Mouse (Mus musculus) lung, postnatal 0 days (tissue): ENCODE results near the gene Serpinb6a. TPM values are rescaled to one million over a fixed set of nuclear protein-coding genes. Genes with fewer than 3 reads are reported as not detected.
A peak's percentile ranks its signal among the peaks of the same experiment; 100 is the strongest.

Experiments used
- ATAC-seq: fragments of 200-750 bp; cut with Nextera tagmentation; 2 replicates; pipeline ENCODE4 v1.8.0; 2017; ENCODE audit warnings: moderate library complexity
- DNase-seq: peaks from one replicate; pipeline ENCODE4 v3.0.0-alpha.2; 2016; ENCODE audit warnings: low spot score
- H3K27ac ChIP-seq: fragments of 300-500 bp; sonication (generic); 2 replicates; pipeline ENCODE4 v1.5.1; 2014; ENCODE audit warnings: antibody characterized with exemption, mild to moderate bottlenecking, low read length, mixed read lengths
- H3K27me3 ChIP-seq: fragments of 300-500 bp; sonication (generic); replicated peaks from 2 replicates; pipeline ENCODE4 v1.6.1; 2014; ENCODE audit warnings: low read length, mixed read lengths; ENCODE audit not compliant: insufficient read depth
- H3K36me3 ChIP-seq: fragments of 300-500 bp; sonication (generic); 2 replicates; pipeline ENCODE4 v1.6.1; 2014; ENCODE audit warnings: low read length, mixed read lengths; ENCODE audit not compliant: insufficient read depth
- H3K4me1 ChIP-seq: fragments of 300-500 bp; sonication (generic); 2 replicates; pipeline ENCODE4 v1.6.1; 2014; ENCODE audit warnings: antibody characterized with exemption, low read depth, low read length, mixed read lengths; ENCODE audit not compliant: insufficient read depth
- H3K4me2 ChIP-seq: fragments of 300-500 bp; sonication (generic); replicated peaks from 2 replicates; pipeline ENCODE4 v1.6.1; 2014; ENCODE audit warnings: low read depth, mild to moderate bottlenecking, low read length, moderate library complexity, mixed read lengths
- H3K4me3 ChIP-seq: fragments of 300-500 bp; sonication (generic); 2 replicates; pipeline ENCODE4 v1.5.1; 2014; ENCODE audit warnings: low read depth, low read length
- H3K9ac ChIP-seq: fragments of 300-500 bp; sonication (generic); replicated peaks from 2 replicates; pipeline ENCODE4 v1.6.1; 2014; ENCODE audit warnings: low read depth, mild to moderate bottlenecking
- H3K9me3 ChIP-seq: fragments of 300-500 bp; sonication (generic); 2 replicates; pipeline ENCODE4 v1.6.1; 2016; ENCODE audit warnings: low read length, mixed read lengths
- CTCF ChIP-seq: IDR thresholded peaks from 2 replicates; pipeline ENCODE4 v1.5.1; 2016; ENCODE audit warnings: antibody characterized with exemption, mild to moderate bottlenecking
- EP300 ChIP-seq: IDR thresholded peaks from 2 replicates; pipeline ENCODE4 v1.6.1; 2016; ENCODE audit warnings: antibody characterized with exemption, mild to moderate bottlenecking, control low read depth
- whole genome bisulfite sequencing: fragments of 180-500 bp; shearing (Covaris S2); extraction: QIAGEN DNeasy Blood & Tissue Kit; methylation state at CpG from one replicate; pipeline ENCODE4 v1.1.7; 2014; 5-methylcytosine and 5-hydroxymethylcytosine counted together
- polyA plus RNA-seq: library from polyadenylated mRNA; unstranded; fragments of >200 nt; fragmentation: Nextera tagmentation; extraction: Ambion mirVana; gene quantifications from 2 replicates; pipeline ENCODE4 v1.2.1, GENCODE M21; 2015

The Serpinb6a gene
- polyA plus RNA-seq, 1 experiment from 2014 or later = 94.5 TPM

DNA sequence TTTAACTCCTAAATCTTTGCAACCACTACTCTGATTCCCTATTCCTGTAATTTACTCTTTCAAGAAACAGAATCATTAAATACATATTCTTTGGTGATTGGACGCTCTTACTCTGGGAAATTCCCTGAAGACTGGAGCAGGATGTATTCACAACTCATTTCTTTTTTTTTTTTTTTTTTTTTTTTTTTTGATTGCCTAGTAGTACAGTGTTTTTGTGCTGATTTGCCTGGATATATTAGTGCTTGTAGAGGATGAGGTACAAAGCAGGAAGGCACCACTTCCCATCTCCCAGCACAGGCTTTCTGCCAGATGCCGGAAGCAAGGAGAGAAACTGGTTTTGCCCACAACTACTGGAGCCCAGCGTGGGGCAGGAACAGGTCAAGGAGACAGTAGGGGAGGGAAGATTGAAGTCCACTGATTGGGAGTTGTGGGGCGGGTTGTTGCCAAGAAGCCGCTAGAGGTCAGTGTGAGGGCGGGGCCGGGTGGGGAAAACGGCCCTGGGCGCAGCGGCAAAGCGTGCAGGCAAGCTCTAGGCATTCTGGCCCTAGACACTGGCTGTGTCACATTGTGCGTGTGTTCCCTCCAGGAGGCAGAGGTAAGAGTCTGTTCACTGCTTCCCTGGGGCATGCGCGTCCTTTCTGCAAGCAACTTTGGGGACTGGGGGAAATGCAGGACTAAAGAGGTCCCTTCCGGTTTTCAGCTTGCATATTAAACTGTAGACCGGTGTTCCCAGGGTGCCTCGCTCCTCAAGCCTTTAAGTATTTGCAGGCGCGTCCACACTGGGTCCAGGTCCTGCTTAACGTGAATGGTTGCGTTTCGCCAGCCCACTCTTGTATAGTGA is 38.2 kb downstream of the Serpinb6a start, which contains the start of gene Nqo2:
Nqo2 (plus strand) TSS at position 482 of the 841 bp plus-strand sequence.
- H3K36me3 ChIP-seq = no peaks in the 10 kb centered on the region
- H3K4me2 ChIP-seq = peak within 1 kb of the TSS; percentile 69
- no peaks in the 10 kb centered on the region for H3K27me3 ChIP-seq
- H3K9me3 ChIP-seq = no peaks in the 10 kb centered on the region
- TF ChIP-seq EP300 (0 out of 2 replicates have a peak, but pooled peaks have one; percentile 9), CTCF (peak; percentile 61)
- DNase-seq = peak; percentile 92
- no peaks in the 10 kb centered on the region; the same call in 1 of the 2 replicates for H3K4me1 ChIP-seq
- ATAC-seq = peak; percentile 92
- peak within 1 kb of the TSS; percentile 53 for H3K4me3 ChIP-seq
- H3K27ac ChIP-seq = peak within 1 kb of the TSS; percentile 89
- H3K9ac ChIP-seq = peak within 1 kb of the TSS; percentile 59
- WGBS = 2% methylated on average over 22 of the region's 22 CpGs

- no peaks in the 10 kb centered on the region for H3K4me1 ChIP-seq
- H3K36me3 ChIP-seq = no peaks in the 10 kb centered on the region
- no peak overlapping the region for H3K4me3 ChIP-seq
- H3K4me2 ChIP-seq = no peak overlapping the region
- H3K9me3 ChIP-seq = no peaks in the 10 kb centered on the region
- no peaks in the 10 kb centered on the region for H3K27me3 ChIP-seq
- 85% methylated on average over 2 of the region's 2 CpGs for WGBS
- DNase-seq (no peak), ATAC-seq (no peak)
- H3K27ac ChIP-seq = no peak overlapping the region
- H3K9ac ChIP-seq = no peak overlapping the region
- TF ChIP-seq CTCF (no peak), EP300 (no peak)
Measured at GRCm38 (mm10) chr13:33959771-33960170, 42.8 kb downstream of the Serpinb6a start.

- peak; percentile 81 for DNase-seq
- H3K4me3 ChIP-seq = no peak overlapping the region
- H3K27ac ChIP-seq = no peak overlapping the region
- peak; percentile 44; the same call in 1 of the 2 replicates for ATAC-seq
- H3K9ac ChIP-seq = no peak overlapping the region
- TF ChIP-seq CTCF (peak; percentile 84), EP300 (no peak)
- no peak overlapping the region for H3K4me2 ChIP-seq
- no peaks in the 10 kb centered on the region for H3K27me3 ChIP-seq
- no peaks in the 10 kb centered on the region for H3K36me3 ChIP-seq
- H3K9me3 ChIP-seq = no peaks in the 10 kb centered on the region
- no peaks in the 10 kb centered on the region for H3K4me1 ChIP-seq
- WGBS = 36% methylated on average over 6 of the region's 6 CpGs
Measured at GRCm38 (mm10) chr13:33956571-33957421, 45.8 kb downstream of the Serpinb6a start.

DNA sequence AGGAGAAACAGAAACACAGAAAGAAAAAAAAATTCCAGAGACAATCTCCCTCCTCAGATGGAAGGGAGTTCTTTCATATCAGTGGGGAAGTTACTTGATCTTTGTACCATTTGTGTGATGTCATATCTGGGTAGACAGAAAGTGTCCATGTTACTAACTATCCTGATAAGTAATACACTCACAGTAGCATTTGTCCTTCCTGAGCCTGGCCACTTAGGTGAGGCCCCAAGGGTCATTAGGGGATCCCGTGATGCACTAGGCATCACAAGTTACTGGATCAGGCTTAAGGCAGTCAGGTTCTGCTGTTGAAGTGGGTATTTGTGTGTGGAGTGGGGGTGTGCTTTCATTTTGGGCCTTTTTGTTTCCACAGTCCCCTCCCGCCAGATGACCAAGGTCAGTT is 49.6 kb downstream of the Serpinb6a start:
- TF ChIP-seq CTCF (no peak), EP300 (no peak)
- Histone ChIP-seq H3K4me1 (no peaks in the 10 kb centered on the region), H3K27me3 (no peaks in the 10 kb centered on the region), H3K4me2 (no peak overlapping the region), H3K4me3 (no peak overlapping the region), H3K36me3 (no peaks in the 10 kb centered on the region), H3K9me3 (no peaks in the 10 kb centered on the region), H3K27ac (no peak overlapping the region), H3K9ac (no peak overlapping the region)
- WGBS = 72% methylated on average over 2 of the region's 2 CpGs
- no peak for ATAC-seq
- no peak for DNase-seq

DNA sequence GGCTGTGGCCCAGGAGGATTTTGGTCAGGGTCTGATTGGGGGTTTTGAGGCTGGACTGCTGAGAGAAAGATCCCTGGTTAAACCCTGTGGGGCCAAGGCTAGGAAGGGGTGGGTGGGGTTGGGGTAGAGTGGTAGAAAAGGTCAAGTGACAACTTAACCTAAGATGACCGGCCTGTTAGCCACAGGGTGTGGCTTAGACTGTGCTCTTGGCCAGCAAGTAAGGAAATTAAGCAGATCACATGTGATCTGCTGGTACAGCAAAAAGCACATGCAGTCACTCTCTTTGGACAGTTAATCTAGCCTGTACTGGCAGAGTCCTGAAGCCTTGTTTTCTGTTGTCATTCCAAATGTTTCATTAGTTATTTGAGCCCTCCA is 50.5 kb downstream of the Serpinb6a start:
- Histone ChIP-seq H3K4me1 (no peaks in the 10 kb centered on the region), H3K9me3 (no peaks in the 10 kb centered on the region), H3K36me3 (no peaks in the 10 kb centered on the region), H3K27ac (no peak overlapping the region), H3K4me2 (no peak overlapping the region), H3K9ac (no peak overlapping the region), H3K4me3 (no peak overlapping the region), H3K27me3 (no peaks in the 10 kb centered on the region)
- TF ChIP-seq CTCF = no peak
- no peak for TF ChIP-seq EP300
- WGBS = 42% methylated on average over 1 of the region's 1 CpGs
- ATAC-seq = 0 out of 2 replicates have a peak, but pooled peaks have one; percentile 17
- DNase-seq = no peak
